Mouse (Mus musculus): ENCODE data around the gene Platr17.
A peak's percentile ranks its signal among the peaks of the same experiment; 100 is the strongest.
"Not testable (repeated sequence)": the region's sequence is repeated elsewhere in the genome, so short reads cannot be mapped to it uniquely, and the experiment has no call there.

Gene Platr17

DNA sequence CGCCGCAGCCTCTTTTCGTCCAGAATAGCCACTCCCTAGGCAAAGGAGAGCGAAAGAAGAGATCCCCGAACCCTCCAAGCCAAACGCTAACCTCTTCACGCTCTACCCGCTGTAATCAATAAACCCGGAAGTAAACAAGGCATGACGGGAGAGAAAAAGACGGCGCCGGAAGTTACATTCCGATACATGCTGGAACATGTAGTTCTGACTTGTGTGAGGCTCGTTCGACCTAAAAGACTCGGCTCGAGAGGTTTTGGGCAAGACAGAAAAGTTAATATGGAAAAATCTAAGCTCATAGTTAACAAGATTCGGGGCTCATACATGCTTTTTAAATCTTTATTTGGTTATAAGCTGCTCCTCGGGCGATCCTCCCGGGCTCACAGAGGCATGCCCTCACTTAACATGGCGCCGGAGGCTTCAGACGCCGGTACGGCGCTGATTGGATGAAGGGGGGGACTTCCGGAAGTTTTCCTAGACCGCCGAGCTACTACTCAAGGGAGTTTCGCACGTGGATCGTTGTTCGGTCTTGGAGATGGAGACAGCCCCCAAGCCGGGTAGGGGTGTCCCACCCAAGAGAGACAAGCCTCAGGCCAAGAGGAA is 35.4 kb downstream of the Platr17 start, which contains the start of the genes Pfdn6 and Wdr46:
Gene Pfdn6, minus strand, starts transcription at position 138 of the 600 bp plus-strand sequence.
Gene Wdr46, plus strand, starts transcription at position 455 of the 600 bp plus-strand sequence.
- peak; percentile 76 for DNase-seq (ENCODE audit: low read depth, low spot score)

GRCm38 (mm10) chr17:33940981-33941380 is 36.0 kb downstream of the Platr17 start:
- no peak for DNase-seq (ENCODE audit: low read depth, low spot score)

- no peak for DNase-seq (ENCODE audit: low read depth, low spot score)
Measured at GRCm38 (mm10) chr17:33941381-33941780, 36.4 kb downstream of the Platr17 start.

DNA sequence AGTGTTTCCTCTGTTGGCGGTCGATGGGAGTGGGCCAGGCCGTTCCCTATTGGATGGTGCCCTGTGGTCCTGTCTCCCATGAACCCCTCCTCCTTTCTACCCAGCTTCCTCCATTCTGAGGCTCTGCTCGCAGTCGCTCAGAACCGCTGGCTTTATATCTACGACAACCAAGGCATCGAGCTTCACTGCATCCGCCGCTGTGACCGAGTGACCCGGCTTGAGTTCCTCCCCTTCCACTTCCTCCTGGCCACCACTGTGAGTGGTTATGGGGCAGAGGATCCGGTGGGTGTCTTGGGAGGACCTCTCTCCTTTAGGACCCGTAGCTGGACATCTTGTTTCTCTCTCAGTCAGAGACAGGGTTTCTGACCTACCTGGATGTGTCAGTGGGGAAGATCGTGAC is 38.5 kb downstream of the Platr17 start:
- no peak for DNase-seq (ENCODE audit: low read depth, low spot score)

- DNase-seq (ENCODE audit: low read depth, low spot score) = no peak
Measured at GRCm38 (mm10) chr17:33947430-33948089, 42.6 kb downstream of the Platr17 start.

- no peak for DNase-seq (ENCODE audit: low read depth, low spot score)
Measured at GRCm38 (mm10) chr17:33948090-33948904, 43.4 kb downstream of the Platr17 start.

GRCm38 (mm10) chr17:33948905-33949537 is 44.1 kb downstream of the Platr17 start:
- DNase-seq (ENCODE audit: low read depth, low spot score) = no peak

DNA sequence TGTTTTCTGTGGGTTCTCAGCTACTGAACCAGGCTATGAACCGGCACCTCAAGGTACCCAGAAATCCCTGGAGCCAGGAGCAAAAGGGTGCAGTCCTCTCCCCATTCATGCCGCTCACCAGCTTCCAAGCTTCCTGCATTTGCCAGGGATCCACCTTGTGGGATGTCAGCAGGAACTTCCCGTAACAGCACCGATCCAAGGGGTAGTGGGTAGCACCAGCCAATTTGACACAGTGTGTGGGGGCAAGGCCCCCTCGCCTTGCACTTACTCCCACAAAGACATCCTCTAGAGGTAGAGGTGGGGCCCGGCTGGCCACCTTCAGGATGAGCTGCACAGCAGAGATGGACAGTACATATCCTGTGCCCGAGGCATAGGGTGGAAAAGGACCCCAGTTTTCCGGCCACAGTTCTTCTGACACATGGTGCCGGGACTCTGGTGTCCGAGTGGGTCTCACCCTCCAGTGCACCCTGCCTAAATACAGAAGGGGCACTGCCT is 45.2 kb downstream of the Platr17 start:
- no peak for DNase-seq (ENCODE audit: low read depth, low spot score)

DNA sequence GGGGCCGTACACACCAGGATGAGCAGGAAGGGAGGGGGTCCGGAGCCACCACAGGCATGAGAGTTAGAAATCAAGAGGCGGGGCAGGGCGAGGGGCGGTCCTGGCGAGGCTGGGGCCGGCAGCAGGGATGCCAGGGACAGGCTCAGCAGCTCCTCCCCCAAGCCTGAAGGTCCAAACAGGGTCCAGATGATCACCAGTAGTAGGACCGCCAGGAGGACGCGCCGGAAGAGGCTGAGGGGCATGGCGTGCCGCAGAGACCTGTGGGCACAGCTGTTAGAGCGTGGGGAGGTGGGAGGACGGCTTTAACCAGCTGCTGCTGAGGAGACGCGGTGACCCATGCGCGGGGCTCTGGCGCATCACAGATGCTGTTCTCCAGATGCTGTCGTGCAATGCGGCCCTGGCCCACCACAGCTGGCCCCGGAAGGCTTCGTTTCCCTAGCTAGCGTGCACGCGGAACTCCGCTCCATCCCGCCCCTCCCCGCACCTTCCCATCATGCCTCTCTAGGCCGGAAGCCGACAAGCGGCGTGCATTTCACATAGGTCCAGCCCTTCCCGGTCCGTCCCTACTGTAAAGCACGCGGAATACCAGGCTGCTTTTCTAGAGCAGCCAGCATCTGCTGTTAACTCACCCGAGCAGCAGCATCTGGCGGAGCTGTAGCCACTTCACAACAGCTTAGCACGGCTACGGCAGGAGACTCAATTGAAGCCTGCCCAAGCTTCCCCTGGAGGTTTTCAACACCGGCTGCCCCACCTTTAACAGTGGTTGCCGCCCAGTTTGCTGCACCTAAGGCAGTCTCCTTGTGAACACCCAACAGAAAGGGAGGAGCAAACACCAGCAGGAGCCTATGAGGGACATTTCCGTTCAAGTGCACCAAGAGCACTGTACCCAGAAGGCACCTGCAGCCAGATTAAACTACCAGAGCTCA is 46.3 kb downstream of the Platr17 start, which contains the start of gene B3galt4:
Gene B3galt4, minus strand, starts transcription at position 468 of the 926 bp plus-strand sequence.
- DNase-seq (ENCODE audit: low read depth, low spot score) = peak; percentile 60

DNA sequence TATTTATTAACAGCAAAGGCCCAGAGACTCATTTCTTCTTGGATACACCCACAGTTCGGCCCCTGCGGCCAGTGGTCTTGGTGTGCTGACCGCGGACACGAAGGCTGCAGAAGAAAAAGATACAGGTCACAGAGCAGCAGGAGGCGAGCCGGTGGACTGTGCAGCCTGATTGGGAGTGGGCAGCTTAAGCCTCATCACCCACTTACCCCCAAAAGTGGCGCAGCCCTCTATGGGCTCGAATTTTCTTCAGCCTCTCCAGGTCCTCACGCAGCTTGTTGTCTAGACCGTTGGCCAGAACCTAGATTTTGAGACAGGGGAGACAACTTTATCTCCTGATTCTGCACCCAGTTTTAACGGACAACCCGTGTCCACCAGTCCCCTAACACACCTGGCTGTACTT is 47.1 kb downstream of the Platr17 start:
- not testable (repeated sequence) for DNase-seq (ENCODE audit: low read depth, low spot score)

DNA sequence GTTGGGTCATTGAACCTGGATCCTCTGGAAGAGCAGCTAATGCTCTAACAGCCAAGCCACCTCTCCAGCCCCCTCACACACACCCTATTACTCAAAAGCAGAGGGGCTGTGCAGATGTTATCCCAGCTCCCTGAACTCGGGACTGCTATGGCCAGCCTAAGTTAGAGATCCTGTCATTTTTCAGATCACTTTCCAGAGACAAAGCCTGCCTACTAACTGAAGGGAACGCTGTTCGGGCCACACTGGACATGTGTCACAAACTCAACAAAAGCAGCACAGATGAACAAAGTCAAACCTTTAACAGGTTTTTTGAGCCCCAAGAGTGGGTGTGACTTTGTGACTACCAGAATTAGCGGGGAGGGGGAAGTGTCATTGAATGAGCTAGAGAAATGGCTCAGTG is 47.9 kb downstream of the Platr17 start:
- DNase-seq (ENCODE audit: low read depth, low spot score) = no peak

GRCm38 (mm10) chr17:33953310-33953709 is 48.4 kb downstream of the Platr17 start:
- DNase-seq (ENCODE audit: low read depth, low spot score) = no peak

DNA sequence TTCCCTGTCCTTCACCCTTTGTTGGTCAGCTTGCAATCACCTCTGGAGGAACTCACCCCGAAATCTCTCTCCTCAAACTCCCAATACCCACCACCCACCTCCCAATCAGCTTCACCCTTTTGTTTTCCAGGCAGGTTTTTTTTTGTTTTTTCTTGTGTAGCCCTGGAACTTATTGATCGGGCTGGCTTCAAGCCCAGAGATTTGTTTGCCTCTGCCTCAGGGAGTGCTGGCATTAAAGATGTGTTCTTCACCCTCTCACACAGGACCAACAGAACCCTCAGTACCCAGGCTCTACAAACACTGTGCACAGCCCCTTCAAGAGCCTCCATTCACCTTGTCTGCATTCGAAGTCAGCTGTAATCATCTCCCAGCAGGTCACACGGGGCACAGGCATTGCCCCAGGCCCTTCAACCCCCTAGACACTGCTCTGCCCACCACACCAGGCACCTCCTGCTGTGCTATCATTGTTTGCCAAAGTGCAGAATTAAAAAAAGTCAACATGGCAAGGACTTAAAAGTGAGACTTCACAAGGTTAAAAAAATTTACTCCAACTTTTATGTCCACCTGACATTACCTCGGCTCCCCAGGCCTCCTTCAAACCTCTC is 49.1 kb downstream of the Platr17 start:
- DNase-seq (ENCODE audit: low read depth, low spot score) = no peak

DNA sequence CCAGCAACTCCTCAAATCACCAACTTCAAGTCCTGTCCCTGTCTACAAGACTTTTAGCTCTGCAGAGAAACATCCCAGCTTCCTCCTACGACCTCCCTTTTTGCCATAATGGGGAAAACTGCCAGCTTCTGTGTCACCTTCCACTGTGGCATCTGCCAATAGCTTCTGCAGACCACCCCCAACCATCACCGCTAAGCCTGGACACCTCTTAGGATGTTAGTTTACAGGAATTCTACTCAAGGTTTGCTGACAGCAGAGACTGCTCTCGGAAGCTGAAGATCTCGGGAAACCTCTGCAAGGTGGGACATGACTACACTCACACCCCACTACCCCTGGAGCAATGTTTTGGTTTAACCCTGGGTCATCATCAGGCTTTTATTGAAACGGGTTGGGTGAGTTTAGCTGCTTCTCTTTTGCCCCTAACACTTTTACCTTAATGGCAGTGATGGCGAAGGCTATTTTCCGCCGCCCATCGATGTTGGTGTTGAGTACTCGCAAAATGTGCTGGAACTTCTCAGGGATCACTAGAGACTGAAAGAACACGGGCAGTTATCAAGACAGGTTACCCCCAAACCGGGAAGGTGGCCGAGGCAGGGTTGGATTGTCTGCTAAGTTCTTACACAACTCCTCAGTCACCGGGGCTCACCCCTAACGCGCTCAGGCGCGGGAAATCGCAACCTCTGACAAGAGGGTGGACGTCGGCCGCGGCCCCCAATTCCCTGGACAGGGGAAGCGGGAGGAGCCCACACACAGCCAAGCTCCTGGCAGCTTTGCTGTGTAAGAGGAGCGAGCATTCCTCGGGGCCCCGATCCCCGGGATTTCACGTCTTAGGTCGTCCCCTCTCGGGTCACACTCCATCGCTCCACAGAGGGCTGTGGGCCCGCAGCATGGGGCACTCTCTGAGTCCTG is 50.0 kb downstream of the Platr17 start:
- no peak for DNase-seq (ENCODE audit: low read depth, low spot score)

GRCm38 (mm10) chr17:33955555-33956214 is 50.8 kb downstream of the Platr17 start, which contains the start of the genes Vps52 and Rps18:
Gene Vps52 (plus strand): TSS chr17:33955812.
Gene Rps18 (minus strand): TSS chr17:33956001.
- DNase-seq (ENCODE audit: low read depth, low spot score) = peak; percentile 98
